Mouse (Mus musculus): Measurements from ENCODE around the gene Tmem144. TPM values are rescaled to one million over a fixed set of nuclear protein-coding genes. Genes with fewer than 3 reads are reported as not detected.
A peak's percentile ranks its signal among the peaks of the same experiment; 100 is the strongest.

Tmem144 gene
- polyA plus RNA-seq (2012; rRNA removed), result 5.1 and 5.8 TPM in 2 replicates

- DNase-seq (ENCODE audit: extremely low spot score in 1 of 2, low spot score in 1 of 2), result no peak
Observed at GRCm38 (mm10) chr3:79852654-79853166, at the start of gene Tmem144. Gene Tmem144, minus strand, starts transcription at chr3:79852773.

DNA sequence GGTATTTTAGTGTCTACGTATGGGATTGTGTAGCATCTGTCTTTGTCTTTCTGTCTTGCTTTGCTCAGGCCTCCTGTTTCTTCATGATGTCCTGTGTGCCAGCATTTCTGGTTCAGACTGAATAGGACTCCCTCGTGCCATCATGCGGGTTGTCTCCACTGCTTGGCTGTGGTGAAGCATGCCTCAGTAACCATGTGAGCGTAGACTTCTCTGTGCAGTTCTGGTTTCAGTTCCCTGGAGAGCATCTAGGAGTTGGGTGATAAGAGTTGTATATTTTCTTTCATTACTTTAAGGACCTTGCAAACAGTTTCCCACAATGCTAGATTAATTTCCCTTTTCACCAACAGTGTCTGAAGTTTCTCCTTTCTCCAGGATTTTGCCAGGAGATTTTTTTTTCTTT, 49.2 kb upstream of the Tmem144 start:
- DNase-seq (ENCODE audit: extremely low spot score in 1 of 2, low spot score in 1 of 2), result no peak

DNA sequence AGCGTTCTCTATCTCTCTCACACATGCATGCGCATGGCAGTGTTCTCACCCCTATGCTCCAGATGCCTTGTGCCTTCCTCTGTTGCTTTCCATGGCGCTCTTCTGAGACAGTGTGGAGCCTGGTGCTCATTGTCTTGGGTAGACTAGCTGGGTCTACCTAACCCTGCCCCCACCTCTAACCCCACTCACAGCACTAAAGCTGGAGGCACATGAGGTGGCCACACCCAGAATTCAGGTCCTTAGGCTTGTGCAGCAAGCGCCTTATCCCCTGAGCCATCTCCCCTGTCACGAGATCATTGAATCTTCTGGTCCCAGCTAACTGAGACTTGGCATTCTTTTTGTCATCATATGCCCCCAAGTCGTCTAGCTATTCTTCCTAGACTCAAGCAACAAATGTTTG, 48.7 kb upstream of the Tmem144 start:
- no peak for DNase-seq (ENCODE audit: extremely low spot score in 1 of 2, low spot score in 1 of 2)

GRCm38 (mm10) chr3:79900502-79900901, 47.9 kb upstream of the Tmem144 start:
- no peak for DNase-seq (ENCODE audit: extremely low spot score in 1 of 2, low spot score in 1 of 2)

DNA sequence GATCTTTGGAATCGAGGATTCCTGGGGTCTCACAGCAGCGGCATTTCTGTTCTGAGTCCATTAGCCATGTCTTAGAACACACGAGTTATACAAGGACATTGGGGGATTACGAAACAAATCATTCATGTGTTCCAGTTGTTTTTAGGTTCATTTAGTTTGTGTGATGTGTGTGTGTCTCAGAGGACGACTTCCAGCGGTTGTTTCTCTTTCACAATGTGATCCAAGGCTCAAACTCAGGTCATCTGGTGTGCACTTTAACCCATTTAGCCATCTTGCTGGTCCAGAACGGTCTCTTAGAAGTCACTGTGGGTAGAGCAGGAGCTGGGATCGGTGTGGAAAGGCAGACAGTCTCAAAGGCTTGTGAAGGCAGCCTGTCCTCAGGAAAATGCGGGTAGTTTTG, 47.3 kb upstream of the Tmem144 start:
- no peak for DNase-seq (ENCODE audit: extremely low spot score in 1 of 2, low spot score in 1 of 2)

- no peak for DNase-seq (ENCODE audit: extremely low spot score in 1 of 2, low spot score in 1 of 2)
Observed at GRCm38 (mm10) chr3:79898514-79898913, 45.9 kb upstream of the Tmem144 start.

DNA sequence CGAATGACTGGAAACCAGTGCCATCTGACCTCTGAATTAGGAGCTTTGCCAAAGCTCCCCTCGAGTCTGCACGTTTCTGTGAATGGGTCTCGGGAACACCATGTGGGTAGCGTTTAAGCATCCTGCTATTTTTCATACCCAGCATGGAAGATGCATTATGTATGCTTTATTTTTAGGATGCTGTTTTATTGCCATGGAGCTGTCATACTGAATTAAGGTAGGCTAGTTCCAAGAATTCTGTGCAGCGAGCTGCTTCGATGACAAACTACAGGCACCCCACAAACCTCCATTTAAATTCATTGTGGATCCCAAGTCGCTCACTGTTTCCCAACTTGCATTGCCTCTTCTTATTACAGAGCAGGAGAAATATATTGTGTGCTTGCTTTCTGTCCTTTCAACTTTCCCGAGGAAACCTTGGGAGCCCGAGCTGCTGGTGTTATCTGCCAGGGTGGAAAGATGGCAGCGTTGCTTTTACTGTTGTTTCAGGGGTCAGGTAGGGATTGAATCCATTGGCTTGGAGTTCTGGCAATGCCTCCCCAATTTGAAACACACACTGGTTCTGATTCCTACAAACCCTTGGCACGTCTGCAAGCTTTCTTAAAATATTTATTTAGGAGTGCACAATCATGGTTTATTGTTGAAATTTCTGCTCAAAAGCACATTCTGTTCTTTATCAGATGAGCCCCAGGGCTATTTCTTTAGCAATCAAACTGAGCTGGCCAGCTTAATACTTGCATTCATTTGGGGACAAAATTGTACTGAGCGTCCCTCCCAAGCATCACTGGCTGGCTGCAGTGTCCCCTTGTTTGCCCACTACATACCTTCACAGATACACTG, 45.2 kb upstream of the Tmem144 start:
- DNase-seq (ENCODE audit: extremely low spot score in 1 of 2, low spot score in 1 of 2), result peak in 1 of 2 experiments; percentile 48

DNA sequence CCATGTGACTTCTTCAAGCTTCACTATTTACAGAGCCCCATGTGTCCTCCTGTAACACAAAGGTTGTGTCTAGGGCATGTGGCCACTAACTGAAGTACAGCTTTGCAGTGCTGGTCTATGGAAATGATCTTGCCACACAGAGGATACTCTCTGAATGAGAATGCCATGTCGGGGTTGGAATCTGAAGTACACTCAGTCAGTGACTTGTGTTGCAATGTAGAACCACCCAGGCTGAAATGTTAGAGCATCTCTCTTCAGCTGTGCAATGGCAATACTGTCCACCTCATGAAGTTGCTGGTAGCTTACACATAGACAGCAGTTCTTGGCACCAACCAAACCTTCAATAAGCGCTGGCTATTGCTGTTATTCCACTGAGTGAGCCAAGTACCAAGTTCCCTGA, 35.4 kb upstream of the Tmem144 start:
- DNase-seq (ENCODE audit: extremely low spot score in 1 of 2, low spot score in 1 of 2), result no peak

GRCm38 (mm10) chr3:79887161-79887855, 34.7 kb upstream of the Tmem144 start:
- no peak for DNase-seq (ENCODE audit: extremely low spot score in 1 of 2, low spot score in 1 of 2)

- no peak for DNase-seq (ENCODE audit: extremely low spot score in 1 of 2, low spot score in 1 of 2)
Observed at GRCm38 (mm10) chr3:79886357-79887091, 34.0 kb upstream of the Tmem144 start.

DNA sequence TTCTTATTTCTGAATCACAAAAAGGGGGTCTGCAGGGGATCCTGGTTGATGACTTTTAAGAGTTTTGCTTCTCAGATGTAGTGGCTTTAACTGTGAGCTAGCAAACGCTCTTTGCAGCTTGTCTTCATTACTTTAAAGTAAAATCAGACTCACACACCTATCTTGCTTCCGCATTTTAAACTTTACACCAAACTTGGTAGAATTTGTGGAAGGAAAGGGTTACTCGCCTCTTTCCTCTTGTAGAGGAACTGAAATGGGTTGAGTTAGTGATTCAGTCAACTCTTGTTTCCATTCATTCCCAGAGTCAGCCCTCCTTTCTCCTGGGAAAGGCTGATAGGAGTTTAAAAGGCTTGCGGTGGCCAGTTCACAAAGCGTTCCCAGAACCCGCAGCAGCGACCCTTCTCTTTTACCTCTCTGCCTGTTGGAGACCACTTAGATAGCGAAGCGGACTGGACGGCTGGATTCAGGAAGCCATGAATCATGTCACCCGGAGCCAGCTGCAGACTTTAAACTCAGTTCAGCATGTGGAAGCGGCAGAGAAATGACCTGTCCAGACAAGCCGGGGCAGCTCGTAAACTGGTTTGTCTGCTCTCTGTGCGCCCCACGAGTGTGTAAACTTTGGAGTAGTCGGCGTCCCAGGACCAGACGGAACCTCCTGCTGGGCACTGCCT, 33.2 kb upstream of the Tmem144 start:
- DNase-seq (ENCODE audit: extremely low spot score in 1 of 2, low spot score in 1 of 2), result no peak

GRCm38 (mm10) chr3:79884761-79885189, 32.2 kb upstream of the Tmem144 start:
- DNase-seq (ENCODE audit: extremely low spot score in 1 of 2, low spot score in 1 of 2), result peak; percentile 50 to 86

- no peak for DNase-seq (ENCODE audit: extremely low spot score in 1 of 2, low spot score in 1 of 2)
Observed at GRCm38 (mm10) chr3:79884305-79884704, 31.7 kb upstream of the Tmem144 start, which contains the start of gene Fam198b. Gene Fam198b, plus strand, starts transcription at chr3:79884533.

GRCm38 (mm10) chr3:79883092-79883491, 30.5 kb upstream of the Tmem144 start:
- peak; percentile 52 to 88 for DNase-seq (ENCODE audit: extremely low spot score in 1 of 2, low spot score in 1 of 2)

GRCm38 (mm10) chr3:79881645-79882044, 29.1 kb upstream of the Tmem144 start:
- DNase-seq (ENCODE audit: extremely low spot score in 1 of 2, low spot score in 1 of 2), result no peak

- DNase-seq (ENCODE audit: extremely low spot score in 1 of 2, low spot score in 1 of 2), result no peak
Observed at GRCm38 (mm10) chr3:79879246-79879645, 26.7 kb upstream of the Tmem144 start.

GRCm38 (mm10) chr3:79878350-79878749, 25.8 kb upstream of the Tmem144 start:
- DNase-seq (ENCODE audit: extremely low spot score in 1 of 2, low spot score in 1 of 2), result no peak

GRCm38 (mm10) chr3:79875471-79875870, 22.9 kb upstream of the Tmem144 start:
- DNase-seq (ENCODE audit: extremely low spot score in 1 of 2, low spot score in 1 of 2), result no peak

- DNase-seq (ENCODE audit: extremely low spot score in 1 of 2, low spot score in 1 of 2), result peak in 1 of 2 experiments; percentile 80
Observed at GRCm38 (mm10) chr3:79867121-79867709, 14.6 kb upstream of the Tmem144 start.

DNA sequence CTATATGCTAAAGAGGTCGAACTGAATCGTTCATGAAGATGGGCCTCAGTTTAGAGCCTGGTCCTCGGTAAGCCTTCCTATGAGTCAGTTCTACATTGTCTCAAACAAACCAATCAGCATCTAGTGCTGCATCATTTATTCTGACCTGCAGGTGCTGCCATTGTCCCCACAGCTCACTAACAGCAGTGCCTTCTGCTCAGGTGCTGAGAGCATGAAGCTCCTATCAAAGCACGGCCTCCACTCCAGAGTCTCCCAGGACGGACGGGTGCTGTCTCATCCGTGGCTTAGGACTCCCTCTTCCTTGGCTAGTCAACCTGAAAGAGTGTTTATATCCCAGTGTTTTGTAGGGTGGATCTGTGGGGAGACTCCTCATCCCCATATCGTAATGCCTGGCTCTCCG, 14.0 kb upstream of the Tmem144 start:
- DNase-seq (ENCODE audit: extremely low spot score in 1 of 2, low spot score in 1 of 2), result no peak

Data from frontal cortex, adult 2 months (tissue).